Mouse (Mus musculus) heart, embryonic 12.5 days (tissue): ENCODE data around the gene Defb6. TPM values are rescaled to one million over a fixed set of nuclear protein-coding genes. Genes with fewer than 3 reads are reported as not detected.

Experiments used
- ATAC-seq: fragments of 200-750 bp; cut with Nextera tagmentation; 2 replicates; pipeline ENCODE4 v1.8.0; 2017; ENCODE audit warnings: moderate TSS enrichment, moderate library complexity; ENCODE audit not compliant: insufficient number of reproducible peaks, low FRiP score
- H3K27ac ChIP-seq: fragments of 300-500 bp; sonication (generic); 2 replicates; pipeline ENCODE4 v1.5.1; 2016; ENCODE audit warnings: mild to moderate bottlenecking, moderate library complexity; ENCODE audit not compliant: poor library complexity, severe bottlenecking
- H3K27me3 ChIP-seq: fragments of 300-500 bp; sonication (generic); replicated peaks from 2 replicates; pipeline ENCODE4 v1.6.1; 2016; ENCODE audit warnings: mild to moderate bottlenecking, moderate library complexity
- H3K36me3 ChIP-seq: fragments of 300-500 bp; sonication (generic); 2 replicates; pipeline ENCODE4 v1.6.1; 2016; ENCODE audit warnings: mild to moderate bottlenecking, moderate library complexity
- H3K4me1 ChIP-seq: fragments of 300-500 bp; sonication (generic); replicated peaks from 2 replicates; pipeline ENCODE4 v1.6.1; 2016; ENCODE audit warnings: mild to moderate bottlenecking
- H3K4me2 ChIP-seq: fragments of 300-500 bp; sonication (generic); 2 replicates; pipeline ENCODE4 v1.6.1; 2016; ENCODE audit warnings: mild to moderate bottlenecking, moderate library complexity
- H3K4me3 ChIP-seq: fragments of 300-500 bp; sonication (generic); 2 replicates; pipeline ENCODE4 v1.5.1; 2016; ENCODE audit warnings: mild to moderate bottlenecking
- H3K9ac ChIP-seq: fragments of 300-500 bp; sonication (generic); 2 replicates; pipeline ENCODE4 v1.6.1; 2016; ENCODE audit warnings: mild to moderate bottlenecking, moderate library complexity
- H3K9me3 ChIP-seq: fragments of 300-500 bp; sonication (generic); replicated peaks from 2 replicates; pipeline ENCODE4 v1.6.1; 2016; ENCODE audit warnings: mild to moderate bottlenecking, moderate library complexity
- WGBS: fragments of 180-500 bp; shearing (Covaris S2); methylation state at CpG from one replicate; pipeline ENCODE4 v1.1.7; 2016; 5-methylcytosine and 5-hydroxymethylcytosine counted together
- polyA plus RNA-seq: library from polyadenylated mRNA; unstranded; fragments of >200 nt; fragmentation: Nextera tagmentation; extraction: Ambion mirVana; gene quantifications from 2 replicates; pipeline ENCODE4 v1.2.1, GENCODE M21; 2016

Defb6 gene
- polyA plus RNA-seq, result not detected in 2 replicates

DNA sequence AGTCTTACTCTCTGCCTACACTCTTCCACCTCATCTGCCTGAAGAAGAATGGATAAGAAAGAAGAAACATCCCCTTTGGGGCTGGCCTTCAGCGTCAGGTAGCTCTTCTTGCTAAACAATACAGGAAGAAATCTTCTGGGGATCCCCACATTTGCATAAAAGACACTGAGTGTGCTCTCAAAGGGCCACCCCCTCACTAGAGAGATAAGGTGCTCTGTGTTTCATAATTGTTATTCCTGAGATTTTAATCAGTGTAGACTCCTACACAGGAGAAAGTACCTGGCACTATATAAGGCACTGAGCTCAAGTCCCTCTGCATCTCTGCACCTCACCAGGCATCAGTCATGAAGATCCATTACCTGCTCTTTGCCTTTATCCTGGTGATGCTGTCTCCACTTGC, at the start of gene Defb6:
Gene Defb6 (plus strand): TSS at position 318 of the 400 bp plus-strand sequence.
- WGBS, result 60% methylated on average over 1 of the region's 1 CpGs
- H3K4me3 ChIP-seq, result no peak within 1 kb of the TSS
- no peak for ATAC-seq
- H3K9me3 ChIP-seq, result no peaks in the 10 kb centered on the region
- H3K27me3 ChIP-seq, result no peaks in the 10 kb centered on the region
- no peak within 1 kb of the TSS for H3K27ac ChIP-seq
- no peaks in the 10 kb centered on the region for H3K36me3 ChIP-seq
- no peaks in the 10 kb centered on the region for H3K4me1 ChIP-seq
- H3K9ac ChIP-seq, result no peak within 1 kb of the TSS
- H3K4me2 ChIP-seq, result no peak within 1 kb of the TSS

DNA sequence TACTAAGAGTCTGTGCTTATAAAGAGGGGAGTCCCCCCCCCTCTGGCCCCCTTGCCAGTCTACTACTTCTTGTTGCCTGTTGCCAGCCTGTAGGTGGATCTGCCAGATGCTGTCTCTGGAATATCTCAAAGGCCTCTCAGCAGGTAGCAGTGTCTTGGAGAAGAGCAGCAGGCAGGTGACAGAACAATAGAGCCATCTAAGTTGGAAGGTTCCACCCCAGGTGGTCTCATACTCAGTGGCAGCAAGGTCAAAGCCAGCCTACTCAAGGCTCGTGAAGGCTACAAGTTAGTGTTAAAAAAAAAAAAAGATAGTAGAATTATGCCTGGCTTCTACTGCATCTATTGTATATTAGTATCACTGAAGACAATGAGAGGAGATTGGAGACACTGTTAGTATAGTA, 12.8 kb downstream of the Defb6 start:
- no peak overlapping the region for H3K9ac ChIP-seq
- 50% methylated on average over 1 of the region's 1 CpGs for WGBS
- 0 out of 2 replicates have a peak, but pooled peaks cover 5% of the 10 kb centered on the region for H3K9me3 ChIP-seq
- no peak overlapping the region for H3K4me3 ChIP-seq
- H3K27ac ChIP-seq, result no peak overlapping the region
- no peak overlapping the region for H3K4me2 ChIP-seq
- ATAC-seq, result no peak
- no peaks in the 10 kb centered on the region for H3K27me3 ChIP-seq
- H3K4me1 ChIP-seq, result no peaks in the 10 kb centered on the region
- H3K36me3 ChIP-seq, result no peaks in the 10 kb centered on the region

DNA sequence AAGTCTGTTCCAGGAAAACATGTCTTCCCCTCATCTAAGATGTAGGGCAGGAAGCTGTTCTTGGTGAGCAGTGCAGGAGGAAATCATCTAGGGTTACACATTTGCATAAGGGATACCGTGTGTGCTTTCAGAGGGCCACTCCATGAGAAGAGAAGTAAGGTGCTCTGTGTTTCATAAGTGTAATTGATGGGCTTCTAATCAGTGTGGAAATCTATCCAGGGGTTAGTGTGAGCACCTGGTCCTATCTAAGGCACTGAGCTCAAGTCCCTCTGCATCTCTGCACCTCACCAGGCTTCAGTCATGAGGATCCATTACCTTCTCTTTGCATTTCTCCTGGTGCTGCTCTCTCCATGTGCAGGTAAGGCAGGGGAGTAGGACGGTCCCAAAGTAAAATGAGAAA, 14.3 kb downstream of the Defb6 start, which contains the start of gene Defb46:
Gene Defb46 (plus strand): TSS at position 301 of the 400 bp plus-strand sequence.
- Histone ChIP-seq H3K36me3 (no peaks in the 10 kb centered on the region), H3K4me1 (no peaks in the 10 kb centered on the region), H3K4me3 (no peak within 1 kb of the TSS), H3K4me2 (no peak within 1 kb of the TSS), H3K9ac (no peak within 1 kb of the TSS), H3K27me3 (no peaks in the 10 kb centered on the region), H3K27ac (no peak within 1 kb of the TSS), H3K9me3 (peaks cover 8% of the 10 kb centered on the region)
- whole genome bisulfite sequencing, result 68% methylated on average over 2 of the region's 2 CpGs
- no peak for ATAC-seq

DNA sequence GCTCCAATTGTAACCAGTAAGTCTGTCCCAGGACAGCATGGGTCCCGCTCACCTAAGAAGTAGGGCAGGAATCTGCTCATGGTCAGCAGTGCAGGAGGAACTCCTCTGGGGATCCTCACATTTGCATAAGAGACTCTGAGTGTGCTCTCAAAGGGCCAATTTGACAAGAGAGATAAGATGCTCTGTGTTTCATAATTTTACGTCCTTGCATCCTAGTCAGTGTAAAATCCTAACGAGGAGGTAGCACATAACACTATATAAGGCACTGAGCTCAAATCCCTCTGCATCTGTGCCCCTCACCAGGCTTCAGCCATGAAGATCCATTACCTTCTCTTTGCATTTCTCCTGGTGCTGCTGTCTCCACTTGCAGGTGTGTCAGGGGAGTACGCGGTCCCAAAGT, 22.0 kb downstream of the Defb6 start, which contains the start of gene Defb5:
Gene Defb5 (plus strand): TSS at position 301 of the 400 bp plus-strand sequence.
- Histone ChIP-seq H3K9me3 (peaks cover 11% of the 10 kb centered on the region), H3K4me1 (no peaks in the 10 kb centered on the region), H3K4me3 (no peak within 1 kb of the TSS), H3K4me2 (no peak within 1 kb of the TSS), H3K9ac (no peak within 1 kb of the TSS), H3K27ac (no peak within 1 kb of the TSS), H3K27me3 (no peaks in the 10 kb centered on the region), H3K36me3 (no peaks in the 10 kb centered on the region)
- no peak for ATAC-seq
- WGBS, result 81% methylated on average over 5 of the region's 5 CpGs

DNA sequence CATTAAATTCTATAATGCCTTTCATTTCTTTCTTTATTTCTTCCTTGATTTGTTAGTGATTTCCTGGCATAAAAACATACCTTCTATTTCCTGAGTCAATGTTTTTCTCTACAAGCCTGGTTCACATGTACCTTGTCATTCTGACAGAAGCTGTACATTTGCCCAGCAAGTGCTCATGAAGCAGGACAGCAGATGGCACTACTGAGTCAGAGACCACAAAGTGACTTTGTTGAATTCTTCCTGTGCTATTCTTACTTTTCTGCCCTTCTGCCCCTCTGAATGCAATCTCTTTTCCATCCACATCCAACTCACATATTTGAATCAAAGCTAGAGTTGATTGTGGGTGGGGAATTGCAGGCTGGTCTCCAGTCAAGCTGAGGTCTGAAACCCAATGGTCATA, 32.9 kb downstream of the Defb6 start:
- ATAC-seq, result no peak
- no peaks in the 10 kb centered on the region for H3K36me3 ChIP-seq

DNA sequence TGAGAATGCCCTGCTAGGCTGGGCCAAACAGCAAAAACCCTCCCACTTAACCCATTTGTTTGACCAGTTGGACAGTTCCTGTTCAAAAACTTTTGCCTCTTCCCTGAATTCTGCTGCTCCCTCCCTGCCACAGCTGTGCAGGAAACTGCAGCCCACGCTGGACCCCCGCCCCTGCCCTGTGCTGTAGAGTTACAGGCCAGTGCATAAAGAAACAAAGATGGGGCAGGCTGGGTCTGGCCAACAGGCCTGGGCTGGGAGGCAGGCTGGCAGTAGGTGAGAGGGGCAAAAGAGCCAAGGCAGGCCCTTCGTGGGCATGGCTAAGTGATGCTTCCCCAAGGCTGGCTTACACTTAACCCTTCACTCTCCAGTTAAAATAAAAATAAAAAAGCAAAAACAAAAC, 34.4 kb downstream of the Defb6 start:
- no peak overlapping the region for H3K9ac ChIP-seq
- WGBS, result 50% methylated on average over 3 of the region's 3 CpGs
- no peak overlapping the region for H3K4me2 ChIP-seq
- no peak overlapping the region for H3K27ac ChIP-seq
- H3K9me3 ChIP-seq, result peaks cover 2% of the 10 kb centered on the region
- H3K27me3 ChIP-seq, result no peaks in the 10 kb centered on the region
- no peak overlapping the region for H3K4me3 ChIP-seq
- no peak for ATAC-seq
- H3K4me1 ChIP-seq, result no peaks in the 10 kb centered on the region
- no peaks in the 10 kb centered on the region for H3K36me3 ChIP-seq

More for the DNA sequence above, 32.9 kb downstream of the Defb6 start:
- Histone ChIP-seq H3K9ac (no peak overlapping the region), H3K9me3 (peaks cover 2% of the 10 kb centered on the region), H3K4me1 (no peaks in the 10 kb centered on the region), H3K4me3 (no peak overlapping the region), H3K27ac (no peak overlapping the region), H3K27me3 (no peaks in the 10 kb centered on the region), H3K4me2 (no peak overlapping the region)

Other genes with a start within 250 kb of the Defb6 start
- not detected in 2 replicates for gene Defb40, start 247.2 kb upstream of the Defb6 start, polyA plus RNA-seq
- gene Defb37, start 234.4 kb upstream of the Defb6 start, polyA plus RNA-seq, result not detected in 2 replicates
- gene Defb38, start 198.9 kb upstream of the Defb6 start, polyA plus RNA-seq, result not detected in 2 replicates
- gene Defb39, start 160.7 kb upstream of the Defb6 start, polyA plus RNA-seq, result not detected in 2 replicates
- not detected in 2 replicates for gene Defb12, start 110.6 kb upstream of the Defb6 start, polyA plus RNA-seq
- not detected in 2 replicates for gene Defb34, start 101.7 kb upstream of the Defb6 start, polyA plus RNA-seq
- not detected in 2 replicates for gene Gm45826, start 84.7 kb upstream of the Defb6 start, polyA plus RNA-seq
- not detected in 2 replicates for gene Defb14, start 31.1 kb upstream of the Defb6 start, polyA plus RNA-seq
- gene Defb4, start 26.8 kb upstream of the Defb6 start, polyA plus RNA-seq, result not detected in 2 replicates
- gene Defb46, start 14.4 kb downstream of the Defb6 start, polyA plus RNA-seq, result not detected in 2 replicates
- not detected in 2 replicates for gene Defb5, start 22.1 kb downstream of the Defb6 start, polyA plus RNA-seq
- not detected in 2 replicates for gene Defb3, start 67.9 kb downstream of the Defb6 start, polyA plus RNA-seq
- not detected in 2 replicates for gene Defb8, start 222.1 kb downstream of the Defb6 start, polyA plus RNA-seq